Mouse (Mus musculus): ENCODE measurements around the gene Lgals3bp.

GRCm38 (mm10) chr11:118406521-118406920 is 4.6 kb upstream of the Lgals3bp start:
- no peak for TF ChIP-seq EP300 (IDR thresholded peaks at IDR 0.05; ENCODE audit: low read depth)
- TF ChIP-seq CTCF (IDR thresholded peaks at IDR 0.05; ENCODE audit: low read depth) = no peak

Measured in liver, embryonic 14.5 days (tissue).